Mouse (Mus musculus): ENCODE measurements around the gene 2310057N15Rik. TPM values are rescaled to one million over a fixed set of nuclear protein-coding genes. Genes with fewer than 3 reads are reported as not detected.
"Not testable (repeated sequence)": the region's sequence is repeated elsewhere in the genome, so short reads cannot be mapped to it uniquely, and the experiment has no call there.

The 2310057N15Rik gene
- total RNA-seq (2021), result not detected
- long read RNA-seq, experiment 1, result 0 reads
- long read RNA-seq, experiment 2, result 0 reads

- DNase-seq (ENCODE audit: low spot score in 2 of 2), result no peak
Measured at GRCm38 (mm10) chr16:88774106-88774505, at the start of gene 2310057N15Rik. Gene 2310057N15Rik (minus strand): TSS chr16:88774206.

GRCm38 (mm10) chr16:88823736-88824135 is 49.7 kb upstream of the 2310057N15Rik start:
- DNase-seq (ENCODE audit: low spot score in 2 of 2), result peak in 1 of 2 experiments; percentile 5

- DNase-seq (ENCODE audit: low spot score in 2 of 2), result no peak
Measured at GRCm38 (mm10) chr16:88820066-88820465, 46.1 kb upstream of the 2310057N15Rik start, which contains the start of gene Krtap15. Gene Krtap15 (plus strand): TSS chr16:88820215.

GRCm38 (mm10) chr16:88811827-88812226 is 37.8 kb upstream of the 2310057N15Rik start, which contains the start of gene Gm20741:
Gene Gm20741 (minus strand): TSS chr16:88812220.
- DNase-seq (ENCODE audit: low spot score in 2 of 2), result no peak

- DNase-seq (ENCODE audit: low spot score in 2 of 2), result no peak
Measured at GRCm38 (mm10) chr16:88786786-88787185, 12.8 kb upstream of the 2310057N15Rik start.

- DNase-seq (ENCODE audit: low spot score in 2 of 2), result no peak
Measured at GRCm38 (mm10) chr16:88777596-88777995, 3.6 kb upstream of the 2310057N15Rik start, which contains the start of gene Gm5965. Gene Gm5965 (plus strand): TSS chr16:88777896.

GRCm38 (mm10) chr16:88758547-88758946 is 15.5 kb downstream of the 2310057N15Rik start, which contains the start of gene 2310034C09Rik:
Gene 2310034C09Rik (plus strand): TSS chr16:88758847.
- not testable (repeated sequence) for DNase-seq (ENCODE audit: low spot score in 2 of 2)

- not testable (repeated sequence) for DNase-seq (ENCODE audit: low spot score in 2 of 2)
Measured at GRCm38 (mm10) chr16:88751535-88751934, 22.5 kb downstream of the 2310057N15Rik start, which contains the start of gene Krtap13. Gene Krtap13 (minus strand): TSS chr16:88751635.

GRCm38 (mm10) chr16:88747943-88748342 is 26.1 kb downstream of the 2310057N15Rik start:
- DNase-seq (ENCODE audit: low spot score in 2 of 2), result no peak

- DNase-seq (ENCODE audit: low spot score in 2 of 2), result no peak
Measured at GRCm38 (mm10) chr16:88744750-88745340, 29.2 kb downstream of the 2310057N15Rik start.

- DNase-seq (ENCODE audit: low spot score in 2 of 2), result no peak
Measured at GRCm38 (mm10) chr16:88735391-88735790, 38.6 kb downstream of the 2310057N15Rik start.

GRCm38 (mm10) chr16:88728812-88729275 is 45.2 kb downstream of the 2310057N15Rik start, which contains the start of gene Krtap13-1:
Gene Krtap13-1 (plus strand): TSS chr16:88728862.
- no peak for DNase-seq (ENCODE audit: low spot score in 2 of 2)

Other genes starting within 250 kb of the 2310057N15Rik start
- gene Cldn8, start 211.0 kb downstream of the 2310057N15Rik start, total RNA-seq (2021), result not detected
- gene Krtap24-1, start 161.9 kb downstream of the 2310057N15Rik start, total RNA-seq (2021), result not detected
- gene 2310079G19Rik, start 146.5 kb downstream of the 2310057N15Rik start, total RNA-seq (2021), result not detected
- gene Krtap26-1, start 126.4 kb downstream of the 2310057N15Rik start, total RNA-seq (2021), result not detected
- not detected for gene Krtap27-1, start 102.5 kb downstream of the 2310057N15Rik start, total RNA-seq (2021)
- gene 2310061N02Rik, start 66.2 kb downstream of the 2310057N15Rik start, total RNA-seq (2021), result not detected
- not detected for gene Krtap13-1, start 45.3 kb downstream of the 2310057N15Rik start, total RNA-seq (2021)
- gene Krtap13, start 22.6 kb downstream of the 2310057N15Rik start, total RNA-seq (2021), result not detected
- not detected for gene 2310034C09Rik, start 15.4 kb downstream of the 2310057N15Rik start, total RNA-seq (2021)
- not detected for gene Gm5965, start 3.7 kb upstream of the 2310057N15Rik start, total RNA-seq (2021)
- not detected for gene Gm20741, start 38.0 kb upstream of the 2310057N15Rik start, total RNA-seq (2021)
- not detected for gene Krtap15, start 46.0 kb upstream of the 2310057N15Rik start, total RNA-seq (2021)
- not detected for gene Krtap14, start 51.9 kb upstream of the 2310057N15Rik start, total RNA-seq (2021)
- gene Krtap19-1, start 95.2 kb upstream of the 2310057N15Rik start, total RNA-seq (2021), result not detected
- not detected for gene Krtap19-2, start 100.1 kb upstream of the 2310057N15Rik start, total RNA-seq (2021)
- not detected for gene Krtap19-3, start 103.8 kb upstream of the 2310057N15Rik start, total RNA-seq (2021)
- gene Krtap19-4, start 110.9 kb upstream of the 2310057N15Rik start, total RNA-seq (2021), result not detected
- not detected for gene Krtap19-5, start 122.3 kb upstream of the 2310057N15Rik start, total RNA-seq (2021)
- not detected for gene Krtap19-9b, start 158.1 kb upstream of the 2310057N15Rik start, total RNA-seq (2021)
- gene Krtap16-3, start 188.7 kb upstream of the 2310057N15Rik start, total RNA-seq (2021), result not detected
- gene Krtap22-2, start 236.6 kb upstream of the 2310057N15Rik start, total RNA-seq (2021), result not detected
- not detected for gene Gm10229, start 241.1 kb upstream of the 2310057N15Rik start, total RNA-seq (2021)